In the genomic region with DNA sequence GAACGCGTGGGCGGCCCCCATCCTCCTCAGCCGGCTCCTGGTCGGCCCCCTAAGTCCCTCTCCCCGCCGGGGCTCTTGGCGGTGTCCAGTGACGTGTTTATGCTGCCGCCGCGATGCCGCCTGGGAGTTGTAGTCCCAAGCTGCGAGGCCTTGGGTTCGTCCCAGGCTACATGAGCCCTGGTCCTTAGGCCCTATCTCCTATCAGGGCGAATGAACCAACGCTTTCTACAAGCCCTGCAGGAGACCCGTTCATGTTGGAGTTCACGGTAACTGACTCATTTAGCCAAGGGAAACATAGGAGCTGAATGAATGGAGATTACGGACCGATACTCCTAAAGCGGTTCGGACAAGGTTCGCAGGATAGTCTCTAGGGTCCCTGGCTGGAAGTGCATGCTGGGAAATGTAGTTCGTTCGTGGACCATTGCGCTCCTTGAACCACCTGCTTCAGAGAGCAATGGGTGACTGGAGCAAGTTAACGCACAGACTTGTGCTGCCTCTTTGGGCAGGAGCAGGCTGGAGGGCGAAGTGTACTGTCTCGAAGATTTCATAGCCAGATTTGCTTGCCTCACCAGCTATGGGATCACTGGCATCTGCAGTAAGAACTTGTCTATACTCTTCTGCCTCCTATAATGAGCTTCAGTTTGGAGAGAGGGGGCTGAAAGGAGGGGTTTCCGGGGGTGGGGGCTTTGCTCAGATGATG, we compare ENCODE assay signal across 8 mouse cellular contexts. TPM values are rescaled to one million over a fixed set of nuclear protein-coding genes. Genes with fewer than 3 reads are reported as not detected.
DNase-seq lines count a peak whose midpoint lies in the region; ATAC-seq and TF ChIP-seq lines count a peak whose summit lies in the region.

A gene (minus strand): TSS at position 77 of the 700 bp plus-strand sequence.

- peak; percentile 68 for TF ChIP-seq POLR2A in ES-Bruce4 (IDR thresholded peaks at IDR 0.05; ENCODE audit: insufficient read depth, low read length)

- TF ChIP-seq CTCF in ES-Bruce4 (IDR thresholded peaks at IDR 0.05; ENCODE audit: low read depth, low read length) = no peak
- no peak for TF ChIP-seq CTCF in liver, postnatal 0 days (IDR thresholded peaks at IDR 0.05; ENCODE audit: low read depth)

- no peaks in the 10 kb centered on the region for H3K9me3 ChIP-seq in ES-Bruce4 (replicated peaks; ENCODE audit: control insufficient read depth, insufficient read depth, low read length, poor library complexity, severe bottlenecking)
- no peaks in the 10 kb centered on the region for H3K9me3 ChIP-seq in forebrain, embryonic 13.5 days (replicated peaks)
- H3K9me3 ChIP-seq in liver, postnatal 0 days (ENCODE audit: low read length) = no peaks in the 10 kb centered on the region
- H3K9me3 ChIP-seq in neural tube, embryonic 14.5 days (ENCODE audit: control insufficient read depth, low read length) = no peaks in the 10 kb centered on the region

- H3K27ac ChIP-seq in ES-Bruce4 (ENCODE audit: insufficient read depth, low read length) = peak within 1 kb of the TSS; percentile 72
- peak within 1 kb of the TSS; percentile 86 for H3K27ac ChIP-seq in forebrain, embryonic 13.5 days
- H3K27ac ChIP-seq in liver, postnatal 0 days (ENCODE audit: low read depth) = peak within 1 kb of the TSS; percentile 19
- H3K27ac ChIP-seq in neural tube, embryonic 14.5 days (ENCODE audit: low read depth, low read length) = peak within 1 kb of the TSS; percentile 87

- no peaks in the 10 kb centered on the region for H3K4me1 ChIP-seq in ES-Bruce4 (ENCODE audit: control insufficient read depth, insufficient read depth, low read length)
- peaks cover 43% of the 10 kb centered on the region for H3K4me1 ChIP-seq in forebrain, embryonic 13.5 days
- peaks cover 12% of the 10 kb centered on the region for H3K4me1 ChIP-seq in liver, postnatal 0 days (ENCODE audit: insufficient read depth)
- peaks cover 23% of the 10 kb centered on the region for H3K4me1 ChIP-seq in neural tube, embryonic 14.5 days (ENCODE audit: control insufficient read depth, insufficient read depth, low read length)

- ATAC-seq in cerebellum, adult (ENCODE audit: insufficient number of reproducible peaks, low FRiP score, low TSS enrichment) = peak; percentile 96
- peak; percentile 98 for ATAC-seq in forebrain, embryonic 13.5 days
- ATAC-seq in liver, postnatal 0 days = peak; percentile 98
- ATAC-seq in neural tube, embryonic 14.5 days (ENCODE audit: low read depth) = peak; percentile 97

- peak within 1 kb of the TSS; percentile 100 for H3K4me2 ChIP-seq in forebrain, embryonic 13.5 days
- peak within 1 kb of the TSS; percentile 100 for H3K4me2 ChIP-seq in liver, postnatal 0 days (ENCODE audit: low read depth, low read length)
- H3K4me2 ChIP-seq in neural tube, embryonic 14.5 days (ENCODE audit: low read depth, low read length) = peak within 1 kb of the TSS; percentile 96

- peak within 1 kb of the TSS; percentile 87 for H3K4me3 ChIP-seq in ES-Bruce4 (ENCODE audit: low read depth, low read length)
- H3K4me3 ChIP-seq in forebrain, embryonic 13.5 days = peak within 1 kb of the TSS; percentile 93
- peak within 1 kb of the TSS; percentile 86 for H3K4me3 ChIP-seq in liver, postnatal 0 days (ENCODE audit: low read depth, low read length)
- peak within 1 kb of the TSS; percentile 89 for H3K4me3 ChIP-seq in neural tube, embryonic 14.5 days (ENCODE audit: low read depth, low read length)

- peak within 1 kb of the TSS; percentile 91 for H3K9ac ChIP-seq in ES-Bruce4 (ENCODE audit: low read depth, poor library complexity, severe bottlenecking)
- peak within 1 kb of the TSS; percentile 94 for H3K9ac ChIP-seq in forebrain, embryonic 13.5 days
- H3K9ac ChIP-seq in liver, postnatal 0 days (replicated peaks) = peak within 1 kb of the TSS; percentile 76
- peak within 1 kb of the TSS; percentile 94 for H3K9ac ChIP-seq in neural tube, embryonic 14.5 days (replicated peaks; ENCODE audit: low read depth, low read length)

- intact Hi-C loops in heart, postnatal 10 days (cut with DNase I) = no loop called here

- no peaks in the 10 kb centered on the region for H3K27me3 ChIP-seq in ES-Bruce4 (ENCODE audit: control insufficient read depth, insufficient read depth, low read length, poor library complexity, severe bottlenecking)
- H3K27me3 ChIP-seq in forebrain, embryonic 13.5 days = no peaks in the 10 kb centered on the region
- H3K27me3 ChIP-seq in liver, postnatal 0 days (ENCODE audit: insufficient read depth, low read length) = no peaks in the 10 kb centered on the region
- H3K27me3 ChIP-seq in neural tube, embryonic 14.5 days (ENCODE audit: control insufficient read depth, insufficient read depth, low read length) = no peaks in the 10 kb centered on the region

- under 1% methylated on average over 31 of the region's 31 CpGs for WGBS in forebrain, embryonic 13.5 days
- WGBS in large intestine, adult 2 months = 1% methylated on average over 31 of the region's 31 CpGs
- WGBS in liver, postnatal 0 days (ENCODE audit: insufficient replicate concordance) = under 1% methylated on average over 30 of the region's 31 CpGs
- under 1% methylated on average over 30 of the region's 31 CpGs for WGBS in neural tube, embryonic 14.5 days

- peak; percentile 96 for DNase-seq in heart, postnatal 10 days
- DNase-seq in large intestine, adult 2 months (ENCODE audit: low read depth, low spot score) = peak; percentile 92
- peak; percentile 91 for DNase-seq in liver, postnatal 0 days
- peak; percentile 93 for DNase-seq in testis, postnatal 10 days (ENCODE audit: low spot score)

- no peaks in the 10 kb centered on the region for H3K36me3 ChIP-seq in ES-Bruce4 (ENCODE audit: control insufficient read depth, insufficient read depth, low read length, poor library complexity, severe bottlenecking)
- H3K36me3 ChIP-seq in forebrain, embryonic 13.5 days (ENCODE audit: poor library complexity, severe bottlenecking) = peaks cover 21% of the 10 kb centered on the region
- H3K36me3 ChIP-seq in liver, postnatal 0 days (replicated peaks; ENCODE audit: insufficient read depth, low read length) = no peaks in the 10 kb centered on the region
- no peaks in the 10 kb centered on the region for H3K36me3 ChIP-seq in neural tube, embryonic 14.5 days (ENCODE audit: control insufficient read depth, insufficient read depth, low read length)

- no peak for TF ChIP-seq EP300 in ES-Bruce4 (IDR thresholded peaks at IDR 0.05; ENCODE audit: insufficient read depth, low read depth, low read length)
- no peak for TF ChIP-seq EP300 in liver, postnatal 0 days (IDR thresholded peaks at IDR 0.05; ENCODE audit: low read depth)

RNA-seq across cellular contexts. Expression of the gene that starts here (rescaled TPM):
- 13.5 and 16.5 TPM in 2 replicates for polyA plus RNA-seq in ES-Bruce4 (2011; ENCODE audit: insufficient read depth, insufficient read length, low read depth, missing spikeins)
- polyA plus RNA-seq in forebrain, embryonic 13.5 days (2015; fragmentation: Nextera tagmentation; extraction: Ambion mirVana) = 9.0 TPM in 2 replicates
- total RNA-seq in heart, postnatal 10 days (2021) = 10 to 100 TPM; 18.1 to 18.9 TPM
- 10.8 and 11.4 TPM in 2 replicates for polyA plus RNA-seq in large intestine, adult 2 months (2012; rRNA removed)
- 1.7 and 2.2 TPM in 2 replicates for polyA plus RNA-seq in liver, postnatal 0 days (2015; fragmentation: Nextera tagmentation; extraction: Ambion mirVana)
- 17.0 and 22.3 TPM in 2 replicates for polyA plus RNA-seq in neural tube, embryonic 14.5 days (2014; fragmentation: Nextera tagmentation; extraction: Ambion mirVana)

Comparison
In these comparisons a context has a peak if more than half of its experiments do, and no peak if none do; other contexts are left out.
1. Peak in every context shown above with its lines: DNase-seq, ATAC-seq, H3K4me3 ChIP-seq and H3K27ac ChIP-seq.
2. H3K27ac ChIP-seq: peak in every context shown above with its lines; median percentile 87 in neural tube, embryonic 14.5 days; 86 in forebrain, embryonic 13.5 days; 72 in ES-Bruce4; 19 in liver, postnatal 0 days.